Mouse (Mus musculus) forebrain, embryonic 12.5 days (tissue): ENCODE measurements around the gene Ptrh1. TPM values are rescaled to one million over a fixed set of nuclear protein-coding genes. Genes with fewer than 3 reads are reported as not detected.

Experiments
- ATAC-seq: fragments of 200-750 bp; cut with Nextera tagmentation; 2 replicates; pipeline ENCODE4 v1.8.0; 2017; ENCODE audit warnings: moderate TSS enrichment; ENCODE audit not compliant: low FRiP score
- H3K27ac ChIP-seq: fragments of 300-500 bp; sonication (generic); 2 replicates; pipeline ENCODE4 v1.5.1; 2016; ENCODE audit warnings: mild to moderate bottlenecking
- H3K27me3 ChIP-seq: fragments of 300-500 bp; sonication (generic); 2 replicates; pipeline ENCODE4 v1.6.1; 2016; ENCODE audit warnings: mild to moderate bottlenecking
- H3K36me3 ChIP-seq: fragments of 300-500 bp; sonication (generic); replicated peaks from 2 replicates; pipeline ENCODE4 v1.6.1; 2016; ENCODE audit warnings: mild to moderate bottlenecking
- H3K4me1 ChIP-seq: fragments of 300-500 bp; sonication (generic); 2 replicates; pipeline ENCODE4 v1.6.1; 2016
- H3K4me2 ChIP-seq: fragments of 300-500 bp; sonication (generic); 2 replicates; pipeline ENCODE4 v1.6.1; 2016; ENCODE audit warnings: mild to moderate bottlenecking, moderate library complexity
- H3K4me3 ChIP-seq: fragments of 300-500 bp; sonication (generic); replicated peaks from 2 replicates; pipeline ENCODE4 v1.5.1; 2016; ENCODE audit warnings: mild to moderate bottlenecking
- H3K9ac ChIP-seq: fragments of 300-500 bp; sonication (generic); 2 replicates; pipeline ENCODE4 v1.6.1; 2016; ENCODE audit warnings: mild to moderate bottlenecking
- H3K9me3 ChIP-seq: fragments of 300-500 bp; sonication (generic); 2 replicates; pipeline ENCODE4 v1.6.1; 2016
- WGBS: fragments of 180-500 bp; shearing (Covaris S2); methylation state at CpG from one replicate; pipeline ENCODE4 v1.1.7; 2016; 5-methylcytosine and 5-hydroxymethylcytosine counted together
- polyA plus RNA-seq: library from polyadenylated mRNA; unstranded; fragments of >200 nt; fragmentation: Nextera tagmentation; extraction: Ambion mirVana; gene quantifications from 2 replicates; pipeline ENCODE4 v1.2.1, GENCODE M21; 2016

Gene Ptrh1
- polyA plus RNA-seq, 1 experiment from 2014 or later = 5.3 TPM

DNA sequence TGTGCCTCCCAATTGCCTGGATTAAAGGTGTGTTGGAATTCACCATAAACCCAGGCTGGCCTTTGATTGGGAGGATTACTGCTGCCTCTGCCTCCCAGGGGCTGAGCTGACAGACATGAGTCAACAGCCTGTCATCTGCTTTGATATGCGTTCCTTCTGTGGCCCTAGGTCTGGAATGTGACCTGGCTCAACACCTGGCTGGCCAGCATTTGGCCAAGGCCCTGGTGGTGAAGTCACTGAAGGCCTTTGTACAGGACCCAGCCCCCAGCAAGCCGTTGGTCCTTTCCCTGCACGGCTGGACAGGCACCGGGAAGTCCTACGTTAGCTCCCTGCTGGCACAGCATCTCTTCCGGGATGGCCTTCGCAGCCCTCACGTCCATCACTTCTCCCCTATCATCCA lies 17.1 kb upstream of the Ptrh1 start:
- Histone ChIP-seq H3K27me3 (no peaks in the 10 kb centered on the region), H3K9me3 (no peaks in the 10 kb centered on the region), H3K4me3 (no peak overlapping the region), H3K4me2 (no peak overlapping the region), H3K4me1 (peaks cover 15% of the 10 kb centered on the region; the same call in 1 of the 2 replicates), H3K27ac (no peak overlapping the region), H3K9ac (no peak overlapping the region), H3K36me3 (peaks cover 45% of the 10 kb centered on the region)
- no peak for ATAC-seq
- WGBS = 88% methylated on average over 8 of the region's 8 CpGs

GRCm38 (mm10) chr2:32759001-32759400 lies 16.6 kb upstream of the Ptrh1 start:
- Histone ChIP-seq H3K27ac (no peak overlapping the region), H3K36me3 (peaks cover 44% of the 10 kb centered on the region), H3K27me3 (no peaks in the 10 kb centered on the region), H3K4me2 (no peak overlapping the region), H3K4me1 (peaks cover 15% of the 10 kb centered on the region; the same call in 1 of the 2 replicates), H3K9ac (no peak overlapping the region), H3K9me3 (no peaks in the 10 kb centered on the region), H3K4me3 (no peak overlapping the region)
- 76% methylated on average over 2 of the region's 2 CpGs for WGBS
- ATAC-seq = no peak

- H3K4me3 ChIP-seq = no peak overlapping the region
- 90% methylated on average over 14 of the region's 14 CpGs for WGBS
- peaks cover 15% of the 10 kb centered on the region; the same call in 1 of the 2 replicates for H3K4me1 ChIP-seq
- ATAC-seq = no peak
- H3K4me2 ChIP-seq = no peak overlapping the region
- H3K9me3 ChIP-seq = no peaks in the 10 kb centered on the region
- H3K9ac ChIP-seq = no peak overlapping the region
- H3K27me3 ChIP-seq = no peaks in the 10 kb centered on the region
- peaks cover 34% of the 10 kb centered on the region for H3K36me3 ChIP-seq
- no peak overlapping the region for H3K27ac ChIP-seq
These were observed 14.2 kb upstream of the Ptrh1 start for GRCm38 (mm10) chr2:32761361-32761760.

DNA sequence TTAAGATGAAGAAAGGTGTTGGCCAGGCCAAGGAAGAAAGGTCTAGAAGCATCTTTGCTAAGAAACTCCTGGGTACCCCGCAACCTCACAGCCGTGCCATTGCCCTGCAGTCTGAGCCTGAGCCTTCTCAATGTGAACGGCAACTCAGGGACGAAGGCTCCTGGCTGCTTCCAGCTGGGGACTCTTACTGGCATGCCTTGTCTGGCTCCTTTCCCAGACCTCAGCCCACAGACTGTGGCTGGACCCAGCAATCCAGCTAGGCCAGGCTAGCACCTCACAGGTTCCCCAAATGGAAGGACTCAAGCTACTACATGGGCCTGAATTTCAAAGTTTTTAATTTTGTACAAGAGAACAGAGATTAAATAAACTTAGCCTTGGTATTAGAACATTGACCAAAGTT lies 13.7 kb upstream of the Ptrh1 start:
- Histone ChIP-seq H3K27me3 (no peaks in the 10 kb centered on the region), H3K4me2 (no peak overlapping the region), H3K4me1 (peaks cover 15% of the 10 kb centered on the region; the same call in 1 of the 2 replicates), H3K27ac (no peak overlapping the region), H3K9me3 (no peaks in the 10 kb centered on the region), H3K4me3 (no peak overlapping the region), H3K36me3 (peaks cover 34% of the 10 kb centered on the region), H3K9ac (no peak overlapping the region)
- 93% methylated on average over 4 of the region's 4 CpGs for WGBS
- no peak for ATAC-seq

DNA sequence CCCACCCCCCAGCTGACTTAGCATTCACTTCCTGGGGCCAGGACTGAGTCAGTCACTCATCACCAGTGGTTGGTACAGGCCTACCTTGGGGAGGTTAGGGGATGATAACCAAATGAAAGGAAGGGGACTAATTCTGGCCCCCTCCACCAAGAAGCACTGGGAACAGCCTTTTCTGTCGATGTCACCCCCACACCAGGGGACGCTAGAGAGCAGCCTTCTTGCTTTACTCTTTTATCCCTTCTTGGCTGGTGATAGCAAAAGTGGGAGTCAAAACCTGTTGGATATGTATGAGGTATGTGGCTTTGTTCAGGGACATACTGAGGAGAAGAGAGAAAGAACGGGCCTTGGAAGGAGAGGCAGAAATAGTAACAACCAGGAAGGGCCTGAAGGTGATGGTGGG lies 12.2 kb upstream of the Ptrh1 start:
- ATAC-seq = no peak
- no peak overlapping the region for H3K9ac ChIP-seq
- no peaks in the 10 kb centered on the region for H3K9me3 ChIP-seq
- no peak overlapping the region for H3K4me2 ChIP-seq
- whole genome bisulfite sequencing = 81% methylated on average over 3 of the region's 3 CpGs
- no peak overlapping the region for H3K27ac ChIP-seq
- peaks cover 7% of the 10 kb centered on the region; the same call in 1 of the 2 replicates for H3K4me1 ChIP-seq
- H3K36me3 ChIP-seq = peaks cover 34% of the 10 kb centered on the region
- H3K4me3 ChIP-seq = no peak overlapping the region
- H3K27me3 ChIP-seq = no peaks in the 10 kb centered on the region

DNA sequence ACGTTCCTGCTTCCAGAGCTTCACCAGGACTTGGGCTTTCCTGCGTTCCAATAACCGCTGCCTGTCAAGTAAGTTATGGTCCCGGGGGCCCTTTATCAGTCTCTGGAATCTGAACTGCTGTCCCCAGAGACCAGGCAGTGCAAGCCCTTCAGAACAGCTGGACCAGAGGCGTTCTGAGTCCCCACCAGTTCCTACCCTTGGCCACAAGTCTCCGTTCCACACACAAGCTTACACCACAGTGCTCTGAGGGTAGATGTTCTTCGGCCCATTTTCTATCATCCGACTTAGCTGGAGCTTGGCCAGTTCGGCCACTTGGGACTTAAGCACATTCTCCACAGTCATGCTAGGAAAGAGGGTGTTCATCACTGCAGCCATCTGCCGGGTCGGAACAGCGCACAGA lies 8.3 kb upstream of the Ptrh1 start:
- no peak overlapping the region for H3K4me3 ChIP-seq
- no peaks in the 10 kb centered on the region for H3K27me3 ChIP-seq
- no peak overlapping the region for H3K4me2 ChIP-seq
- WGBS = 89% methylated on average over 12 of the region's 12 CpGs
- H3K36me3 ChIP-seq = peaks cover 11% of the 10 kb centered on the region
- H3K4me1 ChIP-seq = peaks cover 13% of the 10 kb centered on the region
- ATAC-seq = no peak
- no peaks in the 10 kb centered on the region for H3K9me3 ChIP-seq
- H3K27ac ChIP-seq = no peak overlapping the region
- no peak overlapping the region for H3K9ac ChIP-seq

- Histone ChIP-seq H3K4me3 (no peak overlapping the region), H3K36me3 (no peaks in the 10 kb centered on the region), H3K4me2 (no peak overlapping the region), H3K9me3 (no peaks in the 10 kb centered on the region), H3K27ac (no peak overlapping the region), H3K9ac (no peak overlapping the region), H3K27me3 (no peaks in the 10 kb centered on the region), H3K4me1 (peaks cover 13% of the 10 kb centered on the region)
- ATAC-seq = no peak
- WGBS = 58% methylated on average over 17 of the region's 19 CpGs
These were observed 6.8 kb upstream of the Ptrh1 start for GRCm38 (mm10) chr2:32768661-32769285.

DNA sequence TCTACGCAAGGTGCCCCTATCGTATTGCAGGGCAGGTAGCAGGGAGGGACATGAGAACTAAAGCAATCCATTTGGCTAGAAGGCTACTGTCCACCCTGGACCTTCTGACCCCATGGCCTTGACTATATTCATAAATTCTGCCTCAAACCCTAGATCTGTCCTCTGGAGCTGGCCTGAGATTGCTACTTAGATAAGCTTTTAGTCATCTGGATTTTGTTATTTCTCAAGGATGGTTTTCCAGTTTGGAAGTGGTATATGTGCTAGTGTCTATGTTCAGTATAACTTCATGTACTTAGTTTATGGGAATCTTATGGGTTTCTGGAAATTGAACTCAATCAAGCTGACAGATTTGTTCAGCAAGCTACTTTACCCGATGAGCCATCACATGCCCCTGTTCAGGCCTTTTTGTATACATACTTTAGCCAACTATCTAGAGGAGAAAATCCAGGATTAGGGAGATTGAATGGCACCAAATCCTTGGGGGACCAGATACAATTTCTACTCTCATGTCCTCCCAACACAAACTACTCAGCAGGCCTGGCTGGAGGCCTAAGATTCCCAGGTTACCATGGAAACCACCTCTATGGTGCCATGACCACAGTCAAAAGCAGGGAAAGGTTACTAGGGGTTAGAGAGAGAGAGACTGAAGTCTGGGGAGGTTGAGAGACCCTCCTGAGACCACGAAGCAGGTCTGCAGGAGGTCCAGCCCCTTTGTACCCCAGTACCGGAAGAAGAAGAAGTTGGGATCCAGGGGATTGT lies 6.1 kb upstream of the Ptrh1 start:
- 61% methylated on average over 5 of the region's 5 CpGs for WGBS

DNA sequence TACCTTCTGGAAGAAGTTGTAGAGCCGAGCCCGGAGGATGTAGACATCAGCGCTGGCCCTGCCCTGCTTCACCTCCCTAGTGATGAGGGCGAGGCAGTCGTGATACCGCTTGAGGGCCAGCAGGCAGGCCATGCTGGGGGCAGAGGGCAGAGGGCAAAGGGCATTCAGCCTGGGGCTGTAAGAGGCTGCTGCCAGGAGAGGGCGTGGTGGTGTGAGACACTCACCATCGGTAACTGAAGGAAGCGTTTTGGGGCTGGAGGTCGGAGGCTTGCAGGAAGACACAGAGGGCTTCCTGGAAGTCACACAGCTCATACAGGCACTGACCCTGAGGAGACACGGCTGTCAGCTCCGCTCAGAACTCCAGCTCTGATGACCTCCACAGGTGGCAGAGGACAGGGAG lies 3.7 kb upstream of the Ptrh1 start:
- Histone ChIP-seq H3K9me3 (no peaks in the 10 kb centered on the region), H3K9ac (no peak overlapping the region), H3K27me3 (peaks cover 7% of the 10 kb centered on the region), H3K4me1 (peaks cover 27% of the 10 kb centered on the region), H3K4me2 (no peak overlapping the region), H3K4me3 (no peak overlapping the region), H3K27ac (no peak overlapping the region), H3K36me3 (no peaks in the 10 kb centered on the region)
- WGBS = 33% methylated on average over 12 of the region's 12 CpGs
- no peak for ATAC-seq

More for the DNA sequence above, 6.1 kb upstream of the Ptrh1 start:
- no peak overlapping the region for H3K4me2 ChIP-seq
- H3K9ac ChIP-seq = no peak overlapping the region
- H3K27ac ChIP-seq = no peak overlapping the region
- H3K9me3 ChIP-seq = no peaks in the 10 kb centered on the region
- H3K4me1 ChIP-seq = peaks cover 13% of the 10 kb centered on the region
- no peaks in the 10 kb centered on the region for H3K27me3 ChIP-seq
- no peak for ATAC-seq
- H3K36me3 ChIP-seq = no peaks in the 10 kb centered on the region
- no peak overlapping the region for H3K4me3 ChIP-seq

GRCm38 (mm10) chr2:32772626-32773279 lies 2.8 kb upstream of the Ptrh1 start:
- Histone ChIP-seq H3K27me3 (peaks cover 9% of the 10 kb centered on the region), H3K36me3 (no peaks in the 10 kb centered on the region), H3K9me3 (no peaks in the 10 kb centered on the region), H3K27ac (no peak overlapping the region), H3K4me2 (no peak overlapping the region), H3K4me1 (peaks cover 27% of the 10 kb centered on the region), H3K9ac (no peak overlapping the region), H3K4me3 (no peak overlapping the region)
- no peak for ATAC-seq
- WGBS = 86% methylated on average over 8 of the region's 8 CpGs

- H3K27me3 ChIP-seq = peaks cover 9% of the 10 kb centered on the region
- 17% methylated on average over 22 of the region's 22 CpGs for WGBS
- H3K4me1 ChIP-seq = peaks cover 14% of the 10 kb centered on the region
- peak overlapping the region; percentile 68 for H3K4me2 ChIP-seq
- H3K36me3 ChIP-seq = no peaks in the 10 kb centered on the region
- H3K9me3 ChIP-seq = no peaks in the 10 kb centered on the region
- no peak overlapping the region for H3K27ac ChIP-seq
- ATAC-seq = no peak
- peak overlapping the region; percentile 65 for H3K4me3 ChIP-seq
- peak overlapping the region; percentile 53 for H3K9ac ChIP-seq
These were observed 606 bp downstream of the Ptrh1 start for GRCm38 (mm10) chr2:32776192-32776591.

- no peak for ATAC-seq
- WGBS = 93% methylated on average over 6 of the region's 6 CpGs
- H3K9ac ChIP-seq = no peak overlapping the region
These were observed 2.5 kb downstream of the Ptrh1 start for GRCm38 (mm10) chr2:32778081-32778480.

More at GRCm38 (mm10) chr2:32778081-32778480, 2.5 kb downstream of the Ptrh1 start:
- no peak overlapping the region for H3K4me2 ChIP-seq
- H3K9me3 ChIP-seq = no peaks in the 10 kb centered on the region
- H3K4me1 ChIP-seq = peaks cover 14% of the 10 kb centered on the region
- H3K36me3 ChIP-seq = no peaks in the 10 kb centered on the region
- peaks cover 9% of the 10 kb centered on the region for H3K27me3 ChIP-seq
- no peak overlapping the region for H3K27ac ChIP-seq
- H3K4me3 ChIP-seq = no peak overlapping the region
